Mouse (Mus musculus) limb, embryonic 15.5 days (tissue): ENCODE data around the gene Zfp260. TPM values are rescaled to one million over a fixed set of nuclear protein-coding genes. Genes with fewer than 3 reads are reported as not detected.

Experiments
- ATAC-seq: fragments of 200-750 bp; cut with Nextera tagmentation; 2 replicates; pipeline ENCODE4 v1.8.0; 2017; ENCODE audit warnings: low read depth, moderate TSS enrichment; ENCODE audit not compliant: insufficient number of reproducible peaks, low FRiP score, low TSS enrichment
- H3K27ac ChIP-seq: fragments of 300-500 bp; sonication (generic); 2 replicates; pipeline ENCODE4 v1.5.1; 2015; ENCODE audit warnings: moderate library complexity, mild to moderate bottlenecking, inconsistent platforms
- H3K27me3 ChIP-seq: fragments of 300-500 bp; sonication (generic); 2 replicates; pipeline ENCODE4 v1.6.1; 2015; ENCODE audit warnings: inconsistent platforms
- H3K36me3 ChIP-seq: fragments of 300-500 bp; sonication (generic); 2 replicates; pipeline ENCODE4 v1.6.1; 2015; ENCODE audit warnings: inconsistent platforms
- H3K4me1 ChIP-seq: fragments of 300-500 bp; sonication (generic); 2 replicates; pipeline ENCODE4 v1.6.1; 2015; ENCODE audit warnings: inconsistent platforms
- H3K4me2 ChIP-seq: fragments of 300-500 bp; sonication (generic); 2 replicates; pipeline ENCODE4 v1.6.1; 2015; ENCODE audit warnings: mild to moderate bottlenecking, inconsistent platforms
- H3K4me3 ChIP-seq: fragments of 300-500 bp; sonication (generic); 2 replicates; pipeline ENCODE4 v1.5.1; 2015; ENCODE audit warnings: mild to moderate bottlenecking, inconsistent platforms
- H3K9ac ChIP-seq: fragments of 300-500 bp; sonication (generic); 2 replicates; pipeline ENCODE4 v1.6.1; 2015; ENCODE audit warnings: inconsistent platforms
- H3K9me3 ChIP-seq: fragments of 300-500 bp; sonication (generic); 2 replicates; pipeline ENCODE4 v1.6.1; 2016; ENCODE audit warnings: inconsistent platforms
- WGBS: fragments of 180-500 bp; shearing (Covaris S2); methylation state at CpG from one replicate; pipeline ENCODE4 v1.1.7; 2015; 5-methylcytosine and 5-hydroxymethylcytosine counted together
- polyA plus RNA-seq: library from polyadenylated mRNA; unstranded; fragments of >200 nt; fragmentation: Nextera tagmentation; extraction: Ambion mirVana; gene quantifications from 2 replicates; pipeline ENCODE4 v1.2.1, GENCODE M21; 2015

Gene Zfp260
- 132 and 137 TPM in 2 replicates for polyA plus RNA-seq

GRCm38 (mm10) chr7:30094646-30095429, at the start of gene Zfp260:
Gene Zfp260, plus strand, starts transcription at chr7:30094777.
- Histone ChIP-seq H3K9me3 (no peaks in the 10 kb centered on the region), H3K36me3 (peaks cover 24% of the 10 kb centered on the region), H3K9ac (peak within 1 kb of the TSS; percentile 80), H3K4me2 (peak within 1 kb of the TSS; percentile 55), H3K4me1 (peaks cover 7% of the 10 kb centered on the region), H3K27me3 (no peaks in the 10 kb centered on the region), H3K4me3 (peak within 1 kb of the TSS; percentile 62), H3K27ac (peak within 1 kb of the TSS; percentile 99)
- whole genome bisulfite sequencing = under 1% methylated on average over 26 of the region's 26 CpGs
- ATAC-seq = peak; percentile 83

DNA sequence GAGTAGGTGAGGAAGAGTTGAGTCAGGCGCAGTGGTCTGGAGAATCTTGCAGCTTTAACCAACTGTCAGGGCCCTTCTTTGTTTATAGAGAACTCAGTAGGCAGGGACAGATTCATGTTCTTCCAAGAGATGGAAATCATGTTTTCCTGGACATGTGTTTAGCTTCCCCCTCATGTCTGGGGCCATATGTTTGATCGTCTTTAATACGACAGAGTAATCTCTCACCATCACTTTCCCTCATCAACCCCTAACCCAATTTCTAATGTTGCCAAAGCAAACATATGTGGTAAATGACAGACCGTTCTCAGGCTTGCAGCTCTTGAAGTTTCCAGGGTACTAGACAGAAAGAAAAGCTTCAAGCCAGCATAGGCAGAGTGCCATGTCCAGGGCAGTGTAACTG, 46.5 kb upstream of the Zfp260 start:
- Histone ChIP-seq H3K4me1 (peaks cover 12% of the 10 kb centered on the region), H3K4me3 (no peak overlapping the region), H3K9ac (no peak overlapping the region), H3K4me2 (no peak overlapping the region), H3K36me3 (0 out of 2 replicates have a peak, but pooled peaks cover 5% of the 10 kb centered on the region), H3K27me3 (no peaks in the 10 kb centered on the region), H3K9me3 (no peaks in the 10 kb centered on the region), H3K27ac (no peak overlapping the region)
- no peak for ATAC-seq
- 89% methylated on average over 4 of the region's 4 CpGs for WGBS

DNA sequence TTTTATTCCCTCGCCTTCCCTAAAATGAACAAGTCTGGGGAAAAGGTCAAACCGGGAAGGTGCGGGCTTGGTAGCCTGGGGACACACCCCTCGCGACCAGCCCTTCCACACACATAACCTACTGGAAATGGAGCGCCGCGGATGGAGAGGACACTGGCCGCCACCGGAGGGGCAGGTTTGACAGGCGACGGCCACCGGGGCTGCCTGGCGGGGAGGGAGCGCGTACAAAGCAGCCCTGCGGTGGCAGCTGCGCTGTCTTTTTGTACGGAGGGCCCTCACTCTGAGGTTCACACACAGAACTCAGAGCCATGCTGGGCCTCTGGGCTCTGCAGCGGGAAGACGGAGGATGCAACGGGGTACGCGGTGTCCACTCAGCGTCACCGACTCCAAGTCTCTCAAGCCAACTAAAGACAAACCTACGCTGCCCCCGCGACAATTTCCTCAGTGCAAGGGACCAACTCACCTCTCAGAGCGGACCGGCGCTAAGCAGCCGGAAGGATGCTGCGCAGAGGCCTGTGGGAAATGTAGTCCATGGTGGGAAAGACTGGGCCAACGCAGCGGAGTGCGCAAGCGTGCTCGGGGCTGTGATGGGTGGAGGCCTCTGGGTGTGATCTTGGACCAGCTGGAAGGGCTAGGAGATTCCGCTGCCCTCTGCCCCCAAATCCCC, 43.6 kb upstream of the Zfp260 start, which contains the start of gene Zfp14:
Gene Zfp14 (minus strand): TSS at position 499 of the 667 bp plus-strand sequence.
- peak within 1 kb of the TSS; percentile 69 for H3K27ac ChIP-seq
- peak; percentile 93 for ATAC-seq

GRCm38 (mm10) chr7:30053591-30053990, 41.0 kb upstream of the Zfp260 start:
- Histone ChIP-seq H3K27me3 (no peaks in the 10 kb centered on the region), H3K27ac (peak overlapping the region; percentile 22), H3K9me3 (no peaks in the 10 kb centered on the region), H3K4me3 (no peak overlapping the region), H3K9ac (no peak overlapping the region), H3K4me1 (peaks cover 16% of the 10 kb centered on the region), H3K4me2 (no peak overlapping the region), H3K36me3 (peaks cover 33% of the 10 kb centered on the region)
- no peak for ATAC-seq
- 7% methylated on average over 3 of the region's 3 CpGs for WGBS

More for the DNA sequence above, 43.6 kb upstream of the Zfp260 start, which contains the start of gene Zfp14:
- under 1% methylated on average over 40 of the region's 40 CpGs for WGBS
- H3K36me3 ChIP-seq = peaks cover 14% of the 10 kb centered on the region
- H3K4me1 ChIP-seq = peaks cover 16% of the 10 kb centered on the region
- no peaks in the 10 kb centered on the region for H3K27me3 ChIP-seq
- peak within 1 kb of the TSS; percentile 62 for H3K9ac ChIP-seq
- no peaks in the 10 kb centered on the region for H3K9me3 ChIP-seq
- H3K4me3 ChIP-seq = peak within 1 kb of the TSS; percentile 73
- peak within 1 kb of the TSS; percentile 71 for H3K4me2 ChIP-seq

- no peaks in the 10 kb centered on the region for H3K4me1 ChIP-seq
- no peak for ATAC-seq
- no peak overlapping the region for H3K4me3 ChIP-seq
- 72% methylated on average over 6 of the region's 6 CpGs for WGBS
- H3K9me3 ChIP-seq = no peaks in the 10 kb centered on the region
- peaks cover 74% of the 10 kb centered on the region for H3K36me3 ChIP-seq
- no peak overlapping the region for H3K9ac ChIP-seq
- no peaks in the 10 kb centered on the region for H3K27me3 ChIP-seq
- no peak overlapping the region for H3K4me2 ChIP-seq
- H3K27ac ChIP-seq = 0 out of 2 replicates have a peak overlapping the region, but pooled peaks have one; percentile 2
These were observed 34.2 kb upstream of the Zfp260 start for GRCm38 (mm10) chr7:30060341-30060740.

- WGBS = 89% methylated on average over 5 of the region's 5 CpGs
- no peak overlapping the region for H3K27ac ChIP-seq
- no peak overlapping the region for H3K4me2 ChIP-seq
- peaks cover 63% of the 10 kb centered on the region for H3K36me3 ChIP-seq
- H3K9ac ChIP-seq = no peak overlapping the region
- no peaks in the 10 kb centered on the region for H3K27me3 ChIP-seq
- H3K4me1 ChIP-seq = no peaks in the 10 kb centered on the region
- no peak overlapping the region for H3K4me3 ChIP-seq
- no peak for ATAC-seq
- no peaks in the 10 kb centered on the region for H3K9me3 ChIP-seq
These were observed 32.1 kb upstream of the Zfp260 start for GRCm38 (mm10) chr7:30062478-30062877.

DNA sequence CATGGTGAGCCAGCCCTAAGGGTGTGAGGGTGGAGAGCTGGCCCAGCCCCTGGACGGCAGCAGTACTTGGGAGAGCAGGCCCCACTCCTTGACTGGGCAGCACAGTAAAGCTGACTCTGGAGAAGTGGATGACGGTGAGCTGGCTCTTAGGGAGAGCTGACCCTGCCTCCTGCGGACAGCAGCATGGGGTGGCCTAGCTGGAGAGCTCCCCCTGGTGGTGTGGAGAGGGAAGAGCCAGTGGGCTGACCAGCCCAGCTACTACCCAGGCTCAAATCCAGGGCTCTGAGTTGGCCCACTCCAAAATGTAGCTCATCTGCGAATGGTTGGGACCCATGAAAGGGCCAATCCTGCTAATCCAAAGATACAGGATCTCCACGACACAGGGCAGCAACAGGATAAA, 30.0 kb upstream of the Zfp260 start:
- WGBS = 84% methylated on average over 5 of the region's 5 CpGs
- no peaks in the 10 kb centered on the region for H3K27me3 ChIP-seq
- H3K9me3 ChIP-seq = no peaks in the 10 kb centered on the region
- no peak overlapping the region for H3K4me2 ChIP-seq
- peaks cover 58% of the 10 kb centered on the region for H3K36me3 ChIP-seq
- no peaks in the 10 kb centered on the region for H3K4me1 ChIP-seq
- H3K9ac ChIP-seq = no peak overlapping the region
- H3K27ac ChIP-seq = no peak overlapping the region
- ATAC-seq = no peak
- no peak overlapping the region for H3K4me3 ChIP-seq

GRCm38 (mm10) chr7:30072146-30073028, 22.2 kb upstream of the Zfp260 start, which contains the start of gene Zfp82:
Gene Zfp82, minus strand, starts transcription at chr7:30072900.
- Histone ChIP-seq H3K4me2 (peak within 1 kb of the TSS; percentile 93), H3K27ac (peak within 1 kb of the TSS; percentile 84), H3K27me3 (no peaks in the 10 kb centered on the region), H3K4me1 (0 out of 2 replicates have a peak, but pooled peaks cover 3% of the 10 kb centered on the region), H3K9me3 (no peaks in the 10 kb centered on the region), H3K36me3 (peaks cover 22% of the 10 kb centered on the region), H3K4me3 (peak within 1 kb of the TSS; percentile 88), H3K9ac (peak within 1 kb of the TSS; percentile 82)
- ATAC-seq = peak; percentile 69
- under 1% methylated on average over 50 of the region's 50 CpGs for WGBS

- H3K9me3 ChIP-seq = no peaks in the 10 kb centered on the region; the same call in 1 of the 2 replicates
- peaks cover 18% of the 10 kb centered on the region for H3K4me1 ChIP-seq
- no peak overlapping the region for H3K4me3 ChIP-seq
- H3K27me3 ChIP-seq = no peaks in the 10 kb centered on the region
- H3K9ac ChIP-seq = no peak overlapping the region
- no peak overlapping the region for H3K4me2 ChIP-seq
- no peak overlapping the region for H3K27ac ChIP-seq
- no peak for ATAC-seq
- peaks cover 35% of the 10 kb centered on the region for H3K36me3 ChIP-seq
- WGBS = 83% methylated on average over 9 of the region's 9 CpGs
These were observed 8.1 kb upstream of the Zfp260 start for GRCm38 (mm10) chr7:30086524-30086923.

DNA sequence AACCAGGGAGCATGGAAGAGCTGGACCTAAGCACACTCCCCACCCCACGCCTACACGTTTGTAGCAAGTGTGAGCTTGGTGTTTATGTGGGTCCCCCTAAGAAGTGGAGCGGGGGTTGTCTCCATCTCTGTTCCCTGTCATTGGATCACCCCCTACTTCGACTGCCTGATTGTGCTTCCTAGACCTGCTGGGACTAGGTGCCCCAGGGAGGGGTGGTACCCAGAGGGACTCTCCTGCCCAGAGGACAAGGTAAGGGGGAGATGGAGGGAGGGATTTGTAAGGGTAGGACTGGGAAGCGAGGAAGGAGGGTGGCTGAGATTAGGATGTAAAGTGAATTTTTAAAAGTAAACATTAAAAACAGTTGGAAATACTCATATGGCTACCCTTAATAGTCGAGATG, 5.2 kb upstream of the Zfp260 start:
- 15% methylated on average over 6 of the region's 6 CpGs for WGBS
- ATAC-seq = no peak
- Histone ChIP-seq H3K4me3 (peak overlapping the region; percentile 62), H3K9me3 (no peaks in the 10 kb centered on the region; the same call in 1 of the 2 replicates), H3K4me1 (peaks cover 25% of the 10 kb centered on the region), H3K4me2 (peak overlapping the region; percentile 73), H3K36me3 (peaks cover 28% of the 10 kb centered on the region), H3K27me3 (no peaks in the 10 kb centered on the region), H3K27ac (no peak overlapping the region), H3K9ac (peak overlapping the region; percentile 61)
